Comparison of ENCODE assay signal across 8 mouse cellular contexts in genomic region chr17:83271509-83271908, GRCm38 (mm10). TPM values are rescaled to one million over a fixed set of nuclear protein-coding genes. Genes with fewer than 3 reads are reported as not detected.
DNase-seq lines count a peak whose midpoint lies in the region; ATAC-seq and TF ChIP-seq lines count a peak whose summit lies in the region.

No protein-coding gene starts in this region.

- TF ChIP-seq EP300 in lung, postnatal 0 days (IDR thresholded peaks at IDR 0.05), result no peak

- H3K36me3 ChIP-seq in kidney, adult 2 months (ENCODE audit: control insufficient read depth, insufficient read depth, low read length), result no peaks in the 10 kb centered on the region
- H3K36me3 ChIP-seq in kidney, embryonic 14.5 days (ENCODE audit: control insufficient read depth, insufficient read depth, low read length), result no peaks in the 10 kb centered on the region
- no peaks in the 10 kb centered on the region for H3K36me3 ChIP-seq in forebrain, embryonic 12.5 days (replicated peaks)
- H3K36me3 ChIP-seq in lung, postnatal 0 days (ENCODE audit: insufficient read depth, low read length), result no peaks in the 10 kb centered on the region

- H3K9me3 ChIP-seq in kidney, embryonic 14.5 days (ENCODE audit: control insufficient read depth, low read length), result no peaks in the 10 kb centered on the region
- no peaks in the 10 kb centered on the region for H3K9me3 ChIP-seq in forebrain, embryonic 12.5 days
- H3K9me3 ChIP-seq in lung, postnatal 0 days (ENCODE audit: low read length), result no peaks in the 10 kb centered on the region

- no peak overlapping the region for H3K4me3 ChIP-seq in kidney, adult 2 months (ENCODE audit: insufficient read depth, low read depth, low read length)
- H3K4me3 ChIP-seq in kidney, embryonic 14.5 days (ENCODE audit: low read length), result no peak overlapping the region
- no peak overlapping the region for H3K4me3 ChIP-seq in forebrain, embryonic 12.5 days (replicated peaks)
- H3K4me3 ChIP-seq in lung, postnatal 0 days (ENCODE audit: low read depth, low read length), result no peak overlapping the region

- DNase-seq in kidney, adult 2 months, result peak; percentile 84
- peak; percentile 89 to 90 for DNase-seq in adrenal gland, postnatal 36 days
- DNase-seq in kidney, postnatal 25 days, result peak; percentile 82 to 86
- DNase-seq in lung, postnatal 0 days (ENCODE audit: low spot score), result peak; percentile 89
- peak; percentile 73 for DNase-seq in right cerebral cortex, postnatal 25 days
- peak; percentile 80 to 83 for DNase-seq in urinary bladder, postnatal 36 days (ENCODE audit: low spot score in 2 of 2)

- no peaks in the 10 kb centered on the region for H3K4me1 ChIP-seq in kidney, adult 2 months (ENCODE audit: control insufficient read depth, insufficient read depth, low read length)
- peaks cover 13% of the 10 kb centered on the region; the same call in 1 of the 2 replicates for H3K4me1 ChIP-seq in kidney, embryonic 14.5 days (ENCODE audit: control insufficient read depth, insufficient read depth, low read length)
- peaks cover 19% of the 10 kb centered on the region for H3K4me1 ChIP-seq in forebrain, embryonic 12.5 days
- H3K4me1 ChIP-seq in lung, postnatal 0 days (ENCODE audit: insufficient read depth, low read depth, low read length), result peaks cover 11% of the 10 kb centered on the region; the same call in 1 of the 2 replicates

- ATAC-seq in kidney, embryonic 14.5 days (ENCODE audit: low FRiP score, low TSS enrichment), result no peak
- 0 out of 2 replicates have a peak, but pooled peaks have one; percentile 10 for ATAC-seq in forebrain, embryonic 12.5 days (ENCODE audit: low FRiP score)
- ATAC-seq in lung, postnatal 0 days, result no peak

- H3K4me2 ChIP-seq in kidney, embryonic 14.5 days (replicated peaks; ENCODE audit: low read depth, low read length), result no peak overlapping the region
- H3K4me2 ChIP-seq in forebrain, embryonic 12.5 days, result no peak overlapping the region
- H3K4me2 ChIP-seq in lung, postnatal 0 days (replicated peaks; ENCODE audit: low read depth, low read length), result no peak overlapping the region

- TF ChIP-seq CTCF in kidney, adult 2 months (conservative IDR thresholded peaks at IDR 0.05; ENCODE audit: insufficient read depth, insufficient read length, low read depth, low read length), result peak; percentile 78
- peak; percentile 96 for TF ChIP-seq CTCF in lung, postnatal 0 days (IDR thresholded peaks at IDR 0.05)

- WGBS in kidney, adult 2 months, result 1% methylated on average over 3 of the region's 3 CpGs
- 5% methylated on average over 3 of the region's 3 CpGs for WGBS in kidney, embryonic 14.5 days
- WGBS in forebrain, embryonic 12.5 days, result 2% methylated on average over 3 of the region's 3 CpGs
- 1% methylated on average over 3 of the region's 3 CpGs for WGBS in lung, postnatal 0 days

- H3K27ac ChIP-seq in kidney, adult 2 months (ENCODE audit: insufficient read depth, low read depth, low read length), result no peak overlapping the region
- H3K27ac ChIP-seq in kidney, embryonic 14.5 days (ENCODE audit: low read depth, low read length), result no peak overlapping the region
- H3K27ac ChIP-seq in forebrain, embryonic 12.5 days, result no peak overlapping the region
- no peak overlapping the region for H3K27ac ChIP-seq in lung, postnatal 0 days (ENCODE audit: low read length)

- H3K27me3 ChIP-seq in kidney, adult 2 months (replicated peaks; ENCODE audit: control insufficient read depth, insufficient read depth, low read length), result no peaks in the 10 kb centered on the region
- no peaks in the 10 kb centered on the region; the same call in 1 of the 2 replicates for H3K27me3 ChIP-seq in kidney, embryonic 14.5 days (ENCODE audit: control insufficient read depth, insufficient read depth, low read length)
- H3K27me3 ChIP-seq in forebrain, embryonic 12.5 days, result peaks cover 30% of the 10 kb centered on the region
- no peaks in the 10 kb centered on the region for H3K27me3 ChIP-seq in lung, postnatal 0 days (replicated peaks; ENCODE audit: insufficient read depth, low read length)

- no peak for TF ChIP-seq POLR2A in kidney, adult 2 months (IDR thresholded peaks at IDR 0.05; ENCODE audit: low read depth, low read length)

- H3K9ac ChIP-seq in kidney, embryonic 14.5 days (ENCODE audit: low read depth, low read length), result no peak overlapping the region
- no peak overlapping the region for H3K9ac ChIP-seq in forebrain, embryonic 12.5 days
- H3K9ac ChIP-seq in lung, postnatal 0 days (replicated peaks; ENCODE audit: low read depth), result no peak overlapping the region

RNA-seq across cellular contexts. Expression of gene Pkdcc, which starts 56.4 kb away (rescaled TPM):
- polyA plus RNA-seq in kidney, adult 2 months (2012; rRNA removed), result 42.6 and 44.8 TPM in 2 replicates
- 48.7 and 82.9 TPM in 2 replicates for polyA plus RNA-seq in kidney, embryonic 14.5 days (2014; fragmentation: Nextera tagmentation; extraction: Ambion mirVana)
- total RNA-seq in adrenal gland, postnatal 36 days (2021), result 100 to 1,000 TPM in 1 of 2 experiments, 10 to 100 TPM in 1; 54.8 to 151 TPM
- polyA plus RNA-seq in forebrain, embryonic 12.5 days (2016; fragmentation: Nextera tagmentation; extraction: Ambion mirVana), result 7.1 and 10.8 TPM in 2 replicates
- polyA plus RNA-seq in lung, postnatal 0 days (2015; fragmentation: Nextera tagmentation; extraction: Ambion mirVana), result 3.6 and 3.9 TPM in 2 replicates
